ENCODE assay signal across 27 mouse cellular contexts in genomic region chr6:134149606-134150005, GRCm38 (mm10).
"Had no signal": no experiment of that assay in that cellular context is flagged by ENCODE, and none has a peak within 500 bp of the region (broad histone marks: within the 10 kb centered on the region; RNA-seq: fewer than 3 reads in every experiment).

No protein-coding gene starts in this region.

- DNase-seq: cerebellum, adult 8-10 months; cerebellum, adult 9-10 months; cerebellum, adult 9-11 months; cerebellum, postnatal 10 days; cerebellum, postnatal 14 days; cerebellum, postnatal 25 days; cerebellum, postnatal 36 days; embryo, embryonic 11 days; forebrain, postnatal 0 days; gastrocnemius, adult 2 months; gastrocnemius, postnatal 10 days; gastrocnemius, postnatal 14 days; gastrocnemius, postnatal 25 days; gastrocnemius, postnatal 36 days; heart, adult 18-20 months; heart, adult 2 months had no signal

- ATAC-seq: forebrain, embryonic 13.5 days; forebrain, embryonic 14.5 days; forebrain, embryonic 15.5 days; forebrain, embryonic 16.5 days; forebrain, postnatal 0 days had no signal

- H3K4me3 ChIP-seq: embryonic facial prominence, embryonic 10.5 days; embryonic facial prominence, embryonic 12.5 days; embryonic facial prominence, embryonic 13.5 days; embryonic facial prominence, embryonic 15.5 days; erythroblast, embryonic 14.5 days; forebrain, embryonic 10.5 days; forebrain, embryonic 13.5 days; forebrain, embryonic 15.5 days; gastrocnemius, adult 2 months; heart, adult 2 months; heart, embryonic 10.5 days had no signal

- H3K9me3 ChIP-seq: embryonic facial prominence, embryonic 10.5 days; embryonic facial prominence, embryonic 12.5 days; embryonic facial prominence, embryonic 13.5 days; embryonic facial prominence, embryonic 15.5 days; forebrain, embryonic 10.5 days; forebrain, embryonic 13.5 days; forebrain, embryonic 15.5 days; heart, embryonic 10.5 days had no signal

- H3K9ac ChIP-seq: embryonic facial prominence, embryonic 12.5 days; embryonic facial prominence, embryonic 13.5 days; embryonic facial prominence, embryonic 15.5 days; forebrain, embryonic 13.5 days; forebrain, embryonic 15.5 days; forebrain, postnatal 0 days had no signal

- H3K27ac ChIP-seq: embryonic facial prominence, embryonic 10.5 days; embryonic facial prominence, embryonic 12.5 days; embryonic facial prominence, embryonic 13.5 days; embryonic facial prominence, embryonic 15.5 days; forebrain, embryonic 10.5 days; forebrain, embryonic 15.5 days; heart, adult 2 months had no signal

- H3K36me3 ChIP-seq: embryonic facial prominence, embryonic 12.5 days; embryonic facial prominence, embryonic 13.5 days; embryonic facial prominence, embryonic 15.5 days; forebrain, embryonic 15.5 days had no signal

- H3K27me3 ChIP-seq: embryonic facial prominence, embryonic 12.5 days; embryonic facial prominence, embryonic 13.5 days; embryonic facial prominence, embryonic 15.5 days; forebrain, embryonic 13.5 days; forebrain, embryonic 15.5 days had no signal

- H3K4me2 ChIP-seq: embryonic facial prominence, embryonic 12.5 days; embryonic facial prominence, embryonic 13.5 days; embryonic facial prominence, embryonic 15.5 days; forebrain, embryonic 15.5 days had no signal
